Mouse (Mus musculus) ES-E14 (cell line): ENCODE results near the gene Uox.

Experiments
- CHD2 ChIP-seq: IDR thresholded peaks from 2 replicates; pipeline ENCODE4 v1.6.1; 2014; ENCODE audit warnings: mild to moderate bottlenecking, low read depth, low read length, inconsistent platforms
- HCFC1 ChIP-seq: IDR thresholded peaks from 2 replicates; pipeline ENCODE4 v1.6.1; 2012; ENCODE audit warnings: low read length, inconsistent platforms, borderline replicate concordance; ENCODE audit not compliant: insufficient read depth
- MAFK ChIP-seq: IDR thresholded peaks from 2 replicates; pipeline ENCODE4 v1.6.1; 2014; ENCODE audit warnings: mild to moderate bottlenecking, low read depth, low read length, inconsistent platforms; ENCODE audit not compliant: insufficient read depth
- ZC3H11A ChIP-seq: IDR thresholded peaks from 2 replicates; pipeline ENCODE4 v1.6.1; 2012; ENCODE audit warnings: low read depth, mild to moderate bottlenecking, inconsistent platforms, low read length, borderline replicate concordance
- ZNF384 ChIP-seq: IDR thresholded peaks from 2 replicates; pipeline ENCODE4 v1.6.1; 2012; ENCODE audit warnings: low read depth, low read length, inconsistent platforms

- TF ChIP-seq ZNF384 (no peak), ZC3H11A (no peak), MAFK (no peak), HCFC1 (no peak), CHD2 (no peak)
Measured at GRCm38 (mm10) chr3:146679646-146680045, 109.4 kb downstream of the Uox start.
